Mouse (Mus musculus): ENCODE data around the gene Efna1. TPM values are rescaled to one million over a fixed set of nuclear protein-coding genes. Genes with fewer than 3 reads are reported as not detected.
A peak's percentile ranks its signal among the peaks of the same experiment; 100 is the strongest.

Gene Efna1
- total RNA-seq, 2 experiments from 2014 or later, result not detected

- ATAC-seq (ENCODE audit: poor library complexity, severe bottlenecking), result no peak
Measured at GRCm38 (mm10) chr3:89280050-89280605, 814 bp downstream of the Efna1 start.

- peak; percentile 55 for ATAC-seq (ENCODE audit: poor library complexity, severe bottlenecking)
Measured at GRCm38 (mm10) chr3:89279153-89279890, 1.6 kb downstream of the Efna1 start.

GRCm38 (mm10) chr3:89278643-89279042 is 2.3 kb downstream of the Efna1 start:
- ATAC-seq (ENCODE audit: poor library complexity, severe bottlenecking), result no peak

- no peak for ATAC-seq (ENCODE audit: poor library complexity, severe bottlenecking)
Measured at GRCm38 (mm10) chr3:89278107-89278506, 2.8 kb downstream of the Efna1 start.

- no peak for ATAC-seq (ENCODE audit: poor library complexity, severe bottlenecking)
Measured at GRCm38 (mm10) chr3:89277281-89278021, 3.5 kb downstream of the Efna1 start.

- no peak for ATAC-seq (ENCODE audit: poor library complexity, severe bottlenecking)
Measured at GRCm38 (mm10) chr3:89276061-89276460, 4.9 kb downstream of the Efna1 start.

GRCm38 (mm10) chr3:89271760-89272159 is 9.2 kb downstream of the Efna1 start:
- ATAC-seq (ENCODE audit: poor library complexity, severe bottlenecking), result no peak

GRCm38 (mm10) chr3:89270891-89271290 is 10.1 kb downstream of the Efna1 start:
- ATAC-seq (ENCODE audit: poor library complexity, severe bottlenecking), result no peak

- peak; percentile 85 for ATAC-seq (ENCODE audit: poor library complexity, severe bottlenecking)
Measured at GRCm38 (mm10) chr3:89270051-89270755, 10.7 kb downstream of the Efna1 start, which contains the start of gene Slc50a1. TSS of gene Slc50a1 (minus strand) at chr3:89270570.

- ATAC-seq (ENCODE audit: poor library complexity, severe bottlenecking), result no peak
Measured at GRCm38 (mm10) chr3:89268916-89269315, 12.0 kb downstream of the Efna1 start.

- peak; percentile 90 for ATAC-seq (ENCODE audit: poor library complexity, severe bottlenecking)
Measured at GRCm38 (mm10) chr3:89266439-89266893, 14.5 kb downstream of the Efna1 start.

GRCm38 (mm10) chr3:89262417-89262816 is 18.5 kb downstream of the Efna1 start:
- no peak for ATAC-seq (ENCODE audit: poor library complexity, severe bottlenecking)

GRCm38 (mm10) chr3:89260211-89260610 is 20.7 kb downstream of the Efna1 start:
- no peak for ATAC-seq (ENCODE audit: poor library complexity, severe bottlenecking)

- ATAC-seq (ENCODE audit: poor library complexity, severe bottlenecking), result no peak
Measured at GRCm38 (mm10) chr3:89259076-89259475, 21.9 kb downstream of the Efna1 start, which contains the start of gene Dpm3. TSS of gene Dpm3 (plus strand) at chr3:89259358.

GRCm38 (mm10) chr3:89256177-89256576 is 24.8 kb downstream of the Efna1 start:
- no peak for ATAC-seq (ENCODE audit: poor library complexity, severe bottlenecking)

- no peak for ATAC-seq (ENCODE audit: poor library complexity, severe bottlenecking)
Measured at GRCm38 (mm10) chr3:89254994-89255393, 25.9 kb downstream of the Efna1 start.

GRCm38 (mm10) chr3:89251365-89251895 is 29.5 kb downstream of the Efna1 start:
- ATAC-seq (ENCODE audit: poor library complexity, severe bottlenecking), result peak; percentile 74

- peak; percentile 27; the same call in 1 of the 2 replicates for ATAC-seq (ENCODE audit: poor library complexity, severe bottlenecking)
Measured at GRCm38 (mm10) chr3:89250435-89251040, 30.4 kb downstream of the Efna1 start.

GRCm38 (mm10) chr3:89247466-89247865 is 33.5 kb downstream of the Efna1 start:
- ATAC-seq (ENCODE audit: poor library complexity, severe bottlenecking), result no peak
